1 mouse cellular context compared by ENCODE assay signal in the genomic region with DNA sequence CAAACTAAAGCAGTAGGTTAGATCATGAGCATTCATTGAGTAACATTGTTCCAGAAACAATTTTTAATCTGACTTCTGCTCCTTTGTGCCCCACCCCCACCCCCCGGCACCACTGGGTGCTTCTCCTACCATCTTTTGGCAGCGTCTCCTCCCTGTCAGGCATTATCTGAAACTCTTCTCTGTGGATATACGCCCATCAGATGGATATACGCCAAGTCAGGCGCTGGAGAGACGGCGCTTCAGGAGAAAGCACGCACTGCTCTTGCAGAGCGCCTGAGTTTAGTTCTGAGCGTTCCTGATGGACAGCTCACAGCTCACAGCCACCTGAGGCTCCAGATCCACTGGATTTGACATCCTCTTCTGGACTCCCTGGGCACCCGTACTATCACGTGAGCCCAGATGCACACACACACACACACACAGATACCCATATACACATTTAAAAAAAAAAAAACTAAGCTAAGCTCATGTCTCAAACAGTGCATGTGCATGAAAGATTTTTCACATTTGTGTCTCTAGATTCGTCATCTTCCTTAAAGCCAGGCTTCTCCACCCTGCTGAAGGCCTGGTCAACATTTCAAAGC.
TF ChIP-seq lines count a peak whose summit lies in the region.

No protein-coding gene starts in this region.

TF ChIP-seq in MEL, 35 proteins besides CTCF, POLR2A, EP300 and RAD21:
- TF ChIP-seq ETS1 (IDR thresholded peaks at IDR 0.05; ENCODE audit: low read depth, low read length): peak; percentile 88
- TF ChIP-seq UBTF (IDR thresholded peaks at IDR 0.05; ENCODE audit: borderline replicate concordance, insufficient read depth, low read depth, low read length): no peak
- TF ChIP-seq CHD1 (IDR thresholded peaks at IDR 0.05; ENCODE audit: low read depth, low read length): no peak
- TF ChIP-seq SIN3A (IDR thresholded peaks at IDR 0.05; ENCODE audit: low read length): peak; percentile 83
- TF ChIP-seq MAX (IDR thresholded peaks at IDR 0.05; ENCODE audit: low read length): peak; percentile 69
- no peak for TF ChIP-seq ZMIZ1 (IDR thresholded peaks at IDR 0.05; ENCODE audit: low read depth, low read length)
- TF ChIP-seq KAT2A (conservative IDR thresholded peaks at IDR 0.05; ENCODE audit: low read depth, low read length): no peak; the same call in 1 of the 2 replicates
- TF ChIP-seq POLR2AphosphoS5 (IDR thresholded peaks at IDR 0.05; ENCODE audit: borderline replicate concordance, low read depth, low read length): no peak
- no peak for TF ChIP-seq MAFK (IDR thresholded peaks at IDR 0.05; ENCODE audit: borderline replicate concordance, low read depth, low read length)
- TF ChIP-seq RCOR1 (IDR thresholded peaks at IDR 0.05; ENCODE audit: low read depth, low read length): peak; percentile 77
- no peak; the same call in 1 of the 2 replicates for TF ChIP-seq ZKSCAN1 (IDR thresholded peaks at IDR 0.05; ENCODE audit: low read depth, low read length)
- TF ChIP-seq ZNF384 (IDR thresholded peaks at IDR 0.05; ENCODE audit: low read depth, low read length): peak; percentile 76
- TF ChIP-seq GATA1 (IDR thresholded peaks at IDR 0.05; ENCODE audit: low read depth, low read length): peak; percentile 74
- TF ChIP-seq JUND (IDR thresholded peaks at IDR 0.05; ENCODE audit: low read depth, low read length): no peak
- TF ChIP-seq CHD2 (IDR thresholded peaks at IDR 0.05; ENCODE audit: low read length): peak; percentile 62
- TF ChIP-seq MXI1 (IDR thresholded peaks at IDR 0.05; ENCODE audit: low read depth, low read length): peak; percentile 89
- no peak for TF ChIP-seq GABPA (IDR thresholded peaks at IDR 0.05; ENCODE audit: low read depth, low read length)
- TF ChIP-seq BHLHE40 (IDR thresholded peaks at IDR 0.05; ENCODE audit: borderline replicate concordance, low read depth, low read length): peak; percentile 77
- peak; percentile 78 for TF ChIP-seq USF1 (IDR thresholded peaks at IDR 0.05; ENCODE audit: low read depth, low read length)
- TF ChIP-seq MEF2A (IDR thresholded peaks at IDR 0.05; ENCODE audit: extremely low read depth, insufficient replicate concordance, low read depth, low read length, poor library complexity, severe bottlenecking): no peak
- no peak for TF ChIP-seq USF2 (IDR thresholded peaks at IDR 0.05; ENCODE audit: borderline replicate concordance in 1 of 2, insufficient read depth in 1 of 2, low read depth in 1 of 2, low read length in 2 of 2)
- TF ChIP-seq TAL1 (IDR thresholded peaks at IDR 0.05; ENCODE audit: low read length): no peak
- 0 out of 2 replicates have a peak, but pooled peaks have one; percentile 17 for TF ChIP-seq NRF1 (IDR thresholded peaks at IDR 0.05; ENCODE audit: insufficient read depth, low read depth, low read length, poor library complexity, severe bottlenecking)
- TF ChIP-seq HCFC1 (IDR thresholded peaks at IDR 0.05; ENCODE audit: low read depth, low read length): peak; percentile 28; the same call in 1 of the 2 replicates
- no peak for TF ChIP-seq SMC3 (IDR thresholded peaks at IDR 0.05; ENCODE audit: low read depth, low read length)
- TF ChIP-seq TCF12 (IDR thresholded peaks at IDR 0.05; ENCODE audit: low read depth, low read length): peak; percentile 82
- TF ChIP-seq E2F4 (IDR thresholded peaks at IDR 0.05; ENCODE audit: borderline replicate concordance, low read depth, low read length): no peak
- TF ChIP-seq MYB (IDR thresholded peaks at IDR 0.05; ENCODE audit: low read depth, low read length): no peak
- 0 out of 2 replicates have a peak, but pooled peaks have one; percentile 34 for TF ChIP-seq TBP (IDR thresholded peaks at IDR 0.05; ENCODE audit: low read depth, low read length)
- no peak for TF ChIP-seq NELFE (IDR thresholded peaks at IDR 0.05; ENCODE audit: low read depth, low read length)
- TF ChIP-seq ZC3H11A (IDR thresholded peaks at IDR 0.05; ENCODE audit: low read depth, low read length): no peak
- TF ChIP-seq POLR2AphosphoS2 (IDR thresholded peaks at IDR 0.05; ENCODE audit: low read length): no peak
- TF ChIP-seq MYC (IDR thresholded peaks at IDR 0.05; ENCODE audit: low read depth, low read length): peak; percentile 58; the same call in 1 of the 2 replicates
- TF ChIP-seq MAZ (IDR thresholded peaks at IDR 0.05; ENCODE audit: low read depth, low read length): peak; percentile 76
- TF ChIP-seq ELF1 (IDR thresholded peaks at IDR 0.05; ENCODE audit: low read depth, low read length): 0 out of 2 replicates have a peak, but pooled peaks have one; percentile 19
